Mouse (Mus musculus) cerebellum, adult 2 months (tissue): ENCODE results near the gene Ncoa3. TPM values are rescaled to one million over a fixed set of nuclear protein-coding genes. Genes with fewer than 3 reads are reported as not detected.

Source experiments
- DNase-seq, 2 experiments: peaks; one replicate each; pipeline ENCODE4 v3.0.0; 2021
- H3K27ac ChIP-seq: fragments of 200-500 bp; 2 replicates; pipeline ENCODE4 v1.5.1; 2012; ENCODE audit warnings: low read length, control low read depth, inconsistent platforms; ENCODE audit not compliant: insufficient read depth
- H3K27me3 ChIP-seq: fragments of 200-500 bp; 2 replicates; pipeline ENCODE4 v1.6.1; 2012; ENCODE audit warnings: inconsistent platforms, mild to moderate bottlenecking, low read length, moderate library complexity; ENCODE audit not compliant: control insufficient read depth, insufficient read depth
- H3K4me1 ChIP-seq: fragments of 200-500 bp; 2 replicates; pipeline ENCODE4 v1.6.1; 2011; ENCODE audit warnings: low read length; ENCODE audit not compliant: control insufficient read depth, insufficient read depth
- H3K4me3 ChIP-seq: fragments of 200-500 bp; replicated peaks from 2 replicates; pipeline ENCODE3; 2011; ENCODE audit warnings: mild to moderate bottlenecking, low read depth, low read length, control low read depth; ENCODE audit not compliant: insufficient read depth
- CTCF ChIP-seq: fragments of 200-500 bp; IDR thresholded peaks from 2 replicates; pipeline ENCODE4 v1.5.1; 2011; ENCODE audit warnings: low read depth, mild to moderate bottlenecking, control low read depth, low read length, moderate library complexity, borderline replicate concordance; ENCODE audit not compliant: insufficient read depth
- POLR2A ChIP-seq: fragments of 200-500 bp; IDR thresholded peaks from 2 replicates; pipeline ENCODE4 v1.6.1; 2011; ENCODE audit warnings: low read length, control low read depth, borderline replicate concordance; ENCODE audit not compliant: insufficient read depth
- WGBS: fragments of 180-500 bp; shearing (Covaris S2); methylation state at CpG from one replicate; pipeline ENCODE4 v1.1.7; 2018; 5-methylcytosine and 5-hydroxymethylcytosine counted together
- polyA plus RNA-seq: library from polyadenylated mRNA; depleted of rRNA; stranded (reverse); fragments of >200 nt; gene quantifications from 2 replicates; pipeline ENCODE4 v1.2.3, GENCODE M21; 2012

Gene Ncoa3
- polyA plus RNA-seq, 1 experiment, result 23.7 TPM

DNA sequence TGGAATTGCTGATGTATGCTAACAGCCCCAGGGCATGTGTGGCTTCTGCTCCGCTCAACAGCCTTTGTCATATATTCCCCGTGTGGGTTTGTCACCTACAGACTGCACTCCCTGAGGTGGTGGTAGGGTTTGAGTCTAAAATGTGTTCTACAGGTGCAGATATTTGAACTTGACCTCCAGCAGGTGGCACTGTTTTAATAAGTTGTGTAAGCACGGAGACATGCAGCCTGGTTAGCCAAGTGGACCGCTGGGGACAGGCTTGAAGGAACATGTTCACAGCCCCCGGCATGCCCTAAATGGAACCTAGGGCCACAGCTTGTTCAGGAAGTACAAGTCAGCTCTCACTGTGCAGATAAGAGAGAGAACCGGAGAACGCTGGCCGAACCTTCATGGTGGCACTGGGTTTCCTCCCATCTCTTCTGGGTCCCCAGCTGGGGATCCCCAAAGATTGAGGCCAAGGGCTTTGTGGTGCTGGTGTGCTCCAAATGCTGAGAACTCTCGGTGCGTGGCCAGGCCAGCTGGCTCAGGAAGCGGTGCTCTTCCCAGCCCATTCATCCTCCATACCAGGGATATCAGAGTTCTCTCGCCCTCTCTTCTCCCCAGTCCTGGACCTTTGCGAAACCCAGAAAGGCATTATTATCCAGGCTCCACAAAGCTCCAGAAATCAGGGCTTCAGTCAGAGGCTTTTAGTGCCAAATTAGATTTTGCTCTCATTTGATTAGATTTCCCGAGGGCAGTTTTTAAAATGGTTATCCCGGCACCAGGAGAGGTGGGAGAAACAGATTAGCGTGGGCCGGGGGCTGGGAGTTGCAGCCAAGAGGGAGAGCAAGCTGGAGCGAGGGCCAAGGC, 105.2 kb downstream of the Ncoa3 start:
- Histone ChIP-seq H3K4me3 (no peak overlapping the region), H3K4me1 (no peaks in the 10 kb centered on the region), H3K27me3 (no peaks in the 10 kb centered on the region), H3K27ac (no peak overlapping the region)
- DNase-seq, result peak in 1 of 2 experiments; percentile 15
- 71% methylated on average over 18 of the region's 18 CpGs for WGBS
- peak; percentile 35; the same call in 1 of the 2 replicates for TF ChIP-seq CTCF
- TF ChIP-seq POLR2A, result no peak

DNA sequence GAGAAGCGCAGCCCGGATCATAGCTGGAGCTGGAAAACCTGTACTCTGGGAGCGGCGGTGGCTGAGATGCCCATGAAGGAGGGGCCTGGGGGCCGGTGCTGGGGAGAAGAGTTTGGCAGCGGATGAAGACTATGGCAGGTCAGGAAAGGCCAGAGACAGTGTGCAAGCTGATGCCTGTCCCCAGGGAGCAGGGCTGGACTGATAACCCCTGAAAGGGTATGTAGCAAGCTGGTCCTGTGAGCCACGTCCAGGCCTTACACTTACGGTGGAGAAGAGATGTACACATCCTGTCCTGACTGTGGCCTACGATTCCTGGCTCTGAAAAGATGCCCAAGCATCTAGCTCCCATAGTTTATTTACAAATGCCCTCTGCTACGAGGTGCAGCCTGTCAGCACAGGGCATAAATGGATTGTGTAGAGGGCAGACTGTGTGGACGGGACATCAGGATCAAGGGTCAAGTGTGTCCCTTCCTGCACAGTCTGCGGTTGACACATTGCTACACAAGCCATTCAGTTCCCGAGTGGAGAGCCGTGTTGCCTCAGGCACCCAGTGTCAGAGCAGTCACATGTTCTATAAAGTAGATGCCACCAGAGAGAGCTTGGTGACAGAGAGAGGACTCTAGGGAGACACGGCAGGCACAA, 106.0 kb downstream of the Ncoa3 start:
- TF ChIP-seq CTCF, result no peak
- H3K4me1 ChIP-seq, result no peaks in the 10 kb centered on the region
- H3K27me3 ChIP-seq, result no peaks in the 10 kb centered on the region
- no peak overlapping the region for H3K4me3 ChIP-seq
- H3K27ac ChIP-seq, result no peak overlapping the region
- 69% methylated on average over 15 of the region's 15 CpGs for WGBS
- DNase-seq, result no peak

DNA sequence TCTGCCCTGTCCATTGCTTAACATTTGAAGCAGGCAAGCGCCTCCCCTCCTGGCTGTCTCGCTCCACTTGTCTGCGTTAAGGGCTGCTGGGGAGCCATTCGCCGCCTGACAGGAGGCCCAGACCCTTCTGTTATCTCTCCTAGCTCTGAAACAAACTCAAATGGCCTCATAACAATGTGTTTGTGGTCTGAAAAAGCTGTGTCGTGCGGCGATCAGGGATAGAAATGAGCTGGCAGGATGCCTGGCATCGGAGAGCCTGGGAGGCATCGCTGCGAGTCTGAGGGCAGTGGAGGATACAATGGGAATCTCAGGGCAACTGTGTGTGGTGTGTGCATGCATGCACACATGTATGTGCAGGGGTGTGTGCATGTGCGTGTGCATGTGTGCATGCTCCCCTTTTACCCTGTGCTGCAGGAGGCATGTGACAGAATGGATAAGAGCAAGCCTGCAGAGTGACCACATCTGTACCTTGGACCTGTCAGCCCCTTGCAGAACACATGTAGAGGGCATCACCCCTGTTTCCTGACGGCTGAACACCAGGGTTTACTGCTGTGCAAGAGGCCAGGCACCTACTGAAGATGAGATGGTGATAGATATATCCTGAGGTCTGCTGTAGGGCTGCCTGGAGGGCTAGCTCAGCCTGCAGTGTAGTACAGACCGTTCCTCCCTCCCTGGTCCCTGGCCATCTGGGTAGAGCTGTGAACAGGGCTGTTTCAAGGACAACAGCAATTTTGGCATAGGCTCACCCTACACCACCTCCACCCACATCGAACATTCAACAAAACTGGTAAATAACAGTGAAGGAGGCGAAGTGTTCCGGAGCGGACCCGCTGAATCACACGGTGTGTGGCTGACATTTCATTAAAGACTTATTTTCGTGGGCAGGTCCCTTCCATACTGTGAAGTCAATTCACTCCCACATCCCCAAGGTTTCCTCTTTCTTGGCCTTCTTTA, 108.2 kb downstream of the Ncoa3 start:
- no peak overlapping the region for H3K4me3 ChIP-seq
- no peaks in the 10 kb centered on the region for H3K27me3 ChIP-seq
- no peaks in the 10 kb centered on the region for H3K4me1 ChIP-seq
- no peak for DNase-seq
- TF ChIP-seq CTCF (no peak), POLR2A (no peak)
- H3K27ac ChIP-seq, result no peak overlapping the region
- 45% methylated on average over 21 of the region's 21 CpGs for WGBS

DNA sequence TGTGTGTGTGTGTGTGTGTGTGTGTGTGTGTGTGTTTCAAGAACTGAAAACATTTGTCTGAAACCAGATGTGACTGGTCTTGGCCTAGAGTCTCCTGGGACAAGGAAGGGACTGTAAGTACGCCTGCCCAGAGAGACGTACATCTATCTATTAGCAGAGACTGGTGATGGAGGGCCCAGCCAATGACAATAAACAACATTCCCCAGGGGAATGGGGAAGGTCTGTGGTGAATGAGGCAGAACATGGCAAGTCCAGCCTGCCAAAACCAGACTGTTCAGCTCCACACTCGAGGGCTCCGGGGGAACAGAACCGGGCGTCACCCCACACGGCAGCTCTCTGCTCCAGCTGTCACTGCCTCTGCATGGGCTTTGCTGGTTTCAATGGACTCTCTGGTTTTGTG, 110.5 kb downstream of the Ncoa3 start:
- Histone ChIP-seq H3K4me3 (no peak overlapping the region), H3K4me1 (no peaks in the 10 kb centered on the region), H3K27me3 (no peaks in the 10 kb centered on the region), H3K27ac (no peak overlapping the region)
- 67% methylated on average over 7 of the region's 7 CpGs for WGBS
- TF ChIP-seq POLR2A, result no peak
- TF ChIP-seq CTCF, result no peak
- no peak for DNase-seq

DNA sequence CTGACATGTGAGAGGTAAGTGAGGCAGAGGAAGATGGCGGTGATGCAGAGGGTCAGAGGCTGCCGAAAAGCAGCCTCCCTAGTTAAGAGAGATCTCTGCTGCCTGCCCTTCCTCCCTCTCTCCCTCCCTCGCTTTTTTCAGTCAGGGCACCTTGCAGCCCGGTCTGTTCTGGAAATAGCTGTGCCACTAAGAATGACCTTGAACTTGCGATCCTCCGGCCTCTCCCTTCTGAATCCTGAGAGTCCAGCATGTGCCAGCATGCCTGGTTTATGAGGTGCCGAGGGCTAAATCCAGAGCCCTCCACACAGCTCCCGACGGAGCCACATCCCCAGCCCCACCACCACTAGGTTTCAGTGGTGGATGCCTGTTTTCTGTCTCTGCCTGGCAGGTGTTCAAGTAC, 113.5 kb downstream of the Ncoa3 start:
- Histone ChIP-seq H3K27ac (no peak overlapping the region), H3K27me3 (no peaks in the 10 kb centered on the region), H3K4me1 (no peaks in the 10 kb centered on the region), H3K4me3 (no peak overlapping the region)
- TF ChIP-seq POLR2A, result no peak
- TF ChIP-seq CTCF, result no peak
- WGBS, result 86% methylated on average over 9 of the region's 9 CpGs
- no peak for DNase-seq

DNA sequence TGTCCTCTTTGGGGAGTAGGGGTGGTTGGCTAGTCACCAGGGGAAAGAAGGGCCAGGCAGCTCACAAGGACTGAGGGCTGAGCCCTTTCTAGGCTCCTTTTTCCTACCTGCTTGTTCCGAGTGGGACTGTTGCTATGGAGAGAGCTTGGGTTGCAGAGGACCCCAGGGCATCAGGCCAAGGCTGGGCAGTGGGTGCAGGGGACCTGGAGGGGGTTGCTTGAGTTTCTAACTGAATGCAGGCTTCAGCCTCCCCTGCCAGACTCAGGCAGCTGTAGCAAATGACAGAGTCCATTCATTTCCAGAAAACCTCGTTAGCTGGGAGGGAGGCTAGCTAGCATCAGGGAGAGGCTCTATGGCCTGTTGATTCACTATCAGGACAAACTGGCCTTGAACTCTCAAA, 114.2 kb downstream of the Ncoa3 start:
- 50% methylated on average over 2 of the region's 2 CpGs for WGBS
- no peaks in the 10 kb centered on the region for H3K4me1 ChIP-seq
- DNase-seq, result no peak

DNA sequence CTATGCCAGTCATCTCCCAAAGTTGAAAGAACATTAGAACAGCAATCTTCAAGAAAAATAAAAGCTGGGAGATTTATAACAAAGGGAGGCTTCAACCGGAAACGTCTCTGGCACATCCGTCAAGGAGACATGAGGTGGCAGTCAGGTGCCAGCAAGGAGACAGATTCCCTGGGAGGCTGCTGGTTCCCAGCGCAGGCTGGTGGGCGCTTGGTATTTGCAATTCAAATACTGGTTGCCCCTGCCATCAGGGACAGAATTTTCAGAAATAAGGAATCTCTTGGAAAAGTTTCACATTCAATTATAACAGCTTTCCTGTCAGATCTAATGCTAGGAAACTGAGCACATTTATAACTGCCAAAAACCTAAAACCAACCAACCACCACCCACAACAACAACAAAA, 115.5 kb downstream of the Ncoa3 start:
- no peak for TF ChIP-seq CTCF
- TF ChIP-seq POLR2A, result no peak
- 31% methylated on average over 5 of the region's 5 CpGs for WGBS
- H3K4me1 ChIP-seq, result peaks cover 2% of the 10 kb centered on the region; the same call in 1 of the 2 replicates
- no peaks in the 10 kb centered on the region for H3K27me3 ChIP-seq
- no peak overlapping the region for H3K27ac ChIP-seq
- no peak for DNase-seq
- H3K4me3 ChIP-seq, result no peak overlapping the region

More for the DNA sequence above, 114.2 kb downstream of the Ncoa3 start:
- no peak overlapping the region; the same call in 1 of the 2 replicates for H3K27ac ChIP-seq
- TF ChIP-seq POLR2A (no peak), CTCF (no peak)
- H3K27me3 ChIP-seq, result no peaks in the 10 kb centered on the region
- H3K4me3 ChIP-seq, result no peak overlapping the region

DNA sequence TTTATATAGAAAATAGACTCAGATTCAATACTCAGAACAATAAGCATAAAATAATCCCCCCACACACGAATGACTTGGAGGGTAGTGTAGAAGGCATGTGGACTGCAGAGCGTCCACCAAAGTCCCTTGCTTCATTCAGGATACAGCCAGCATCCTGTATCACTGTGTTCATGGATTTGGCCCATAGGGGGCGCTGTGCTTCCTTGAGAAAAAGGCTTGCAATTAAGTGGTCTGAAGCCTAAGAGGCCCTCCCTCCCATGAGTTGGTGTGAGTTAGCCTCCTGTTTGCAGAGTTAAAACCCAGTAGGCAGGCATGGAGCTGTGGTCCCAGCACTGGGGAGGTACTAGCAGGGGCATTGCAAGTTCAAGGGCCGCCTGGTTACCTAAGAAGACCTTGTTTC, 115.9 kb downstream of the Ncoa3 start:
- Histone ChIP-seq H3K27ac (no peak overlapping the region), H3K4me1 (peaks cover 2% of the 10 kb centered on the region; the same call in 1 of the 2 replicates), H3K4me3 (no peak overlapping the region), H3K27me3 (no peaks in the 10 kb centered on the region)
- DNase-seq, result peak; percentile 43 to 58
- 30% methylated on average over 4 of the region's 4 CpGs for whole genome bisulfite sequencing
- TF ChIP-seq POLR2A (no peak), CTCF (peak; percentile 61)
